Comparison of ENCODE assay signal across 8 mouse cellular contexts in genomic region chr10:91171041-91171440, GRCm38 (mm10). TPM values are rescaled to one million over a fixed set of nuclear protein-coding genes. Genes with fewer than 3 reads are reported as not detected.
A peak's percentile ranks its signal among the peaks of the same experiment; 100 is the strongest.
DNase-seq lines count a peak whose midpoint lies in the region; ATAC-seq and TF ChIP-seq lines count a peak whose summit lies in the region.

No protein-coding gene starts in this region.

- H3K4me1 ChIP-seq in spleen, adult 2 months (ENCODE audit: control insufficient read depth, insufficient read depth, insufficient read length): no peaks in the 10 kb centered on the region; the same call in none of the 2 replicates
- H3K4me1 ChIP-seq in forebrain, embryonic 14.5 days (ENCODE audit: control insufficient read depth, insufficient read depth, low read length): peaks cover 14% of the 10 kb centered on the region; the same call in 1 of the 2 replicates
- peaks cover 25% of the 10 kb centered on the region for H3K4me1 ChIP-seq in limb, embryonic 15.5 days
- H3K4me1 ChIP-seq in neural tube, embryonic 15.5 days: peaks cover 34% of the 10 kb centered on the region

- H3K4me2 ChIP-seq in forebrain, embryonic 14.5 days (ENCODE audit: low read length): peak overlapping the region; percentile 65
- peak overlapping the region; percentile 49 for H3K4me2 ChIP-seq in limb, embryonic 15.5 days
- H3K4me2 ChIP-seq in neural tube, embryonic 15.5 days: peak overlapping the region; percentile 65

- peak overlapping the region; percentile 90 for H3K4me3 ChIP-seq in gastrocnemius, adult 2 months
- H3K4me3 ChIP-seq in spleen, adult 2 months (ENCODE audit: extremely low read depth, insufficient read depth, insufficient read length): peak overlapping the region; percentile 98
- peak overlapping the region; percentile 98 for H3K4me3 ChIP-seq in forebrain, embryonic 14.5 days (ENCODE audit: low read depth, low read length)
- H3K4me3 ChIP-seq in limb, embryonic 15.5 days: peak overlapping the region; percentile 92
- peak overlapping the region; percentile 96 for H3K4me3 ChIP-seq in neural tube, embryonic 15.5 days (replicated peaks)

- WGBS in spleen, adult 2 months: under 1% methylated on average over 58 of the region's 59 CpGs
- WGBS in forebrain, embryonic 14.5 days: under 1% methylated on average over 58 of the region's 59 CpGs
- under 1% methylated on average over 58 of the region's 59 CpGs for WGBS in limb, embryonic 15.5 days
- under 1% methylated on average over 40 of the region's 59 CpGs for WGBS in neural tube, embryonic 15.5 days

- H3K9ac ChIP-seq in forebrain, embryonic 14.5 days (ENCODE audit: low read length): peak overlapping the region; percentile 99
- H3K9ac ChIP-seq in limb, embryonic 15.5 days: peak overlapping the region; percentile 100
- H3K9ac ChIP-seq in neural tube, embryonic 15.5 days (replicated peaks): peak overlapping the region; percentile 98

- intact Hi-C loops in gastrocnemius, adult 2 months (cut with DNase I): loop anchor here (1.0 kb wide), 1 partner anchor 10 kb away; the partner anchor contains the start of gene Tmpo

- no peak for TF ChIP-seq POLR2A in spleen, adult 2 months (IDR thresholded peaks at IDR 0.05; ENCODE audit: low read depth, low read length)

- peak; percentile 69 for ATAC-seq in forebrain, embryonic 14.5 days
- ATAC-seq in limb, embryonic 15.5 days (ENCODE audit: insufficient number of reproducible peaks, low FRiP score, low TSS enrichment, low read depth): peak; percentile 32; the same call in 1 of the 2 replicates
- ATAC-seq in neural tube, embryonic 15.5 days (ENCODE audit: low FRiP score): peak; percentile 73

- no peak for TF ChIP-seq CTCF in gastrocnemius, adult 2 months (IDR thresholded peaks at IDR 0.05)
- TF ChIP-seq CTCF in spleen, adult 2 months (IDR thresholded peaks at IDR 0.05; ENCODE audit: extremely low read depth, insufficient read depth, insufficient read length, insufficient replicate concordance): no peak

- no peaks in the 10 kb centered on the region for H3K36me3 ChIP-seq in spleen, adult 2 months (ENCODE audit: control insufficient read depth, insufficient read depth, low read length)
- H3K36me3 ChIP-seq in forebrain, embryonic 14.5 days (ENCODE audit: control insufficient read depth, insufficient read depth, low read length): no peaks in the 10 kb centered on the region; the same call in 1 of the 2 replicates
- no peaks in the 10 kb centered on the region for H3K36me3 ChIP-seq in limb, embryonic 15.5 days
- H3K36me3 ChIP-seq in neural tube, embryonic 15.5 days: no peaks in the 10 kb centered on the region

- peak overlapping the region; percentile 96 for H3K27ac ChIP-seq in gastrocnemius, adult 2 months
- peak overlapping the region; percentile 98 for H3K27ac ChIP-seq in spleen, adult 2 months (ENCODE audit: insufficient read depth, low read length)
- peak overlapping the region; percentile 100 for H3K27ac ChIP-seq in forebrain, embryonic 14.5 days (ENCODE audit: low read depth, low read length)
- H3K27ac ChIP-seq in limb, embryonic 15.5 days: peak overlapping the region; percentile 99
- H3K27ac ChIP-seq in neural tube, embryonic 15.5 days (replicated peaks): peak overlapping the region; percentile 99

- no peaks in the 10 kb centered on the region for H3K27me3 ChIP-seq in spleen, adult 2 months (ENCODE audit: control insufficient read depth, insufficient read depth, low read length)
- no peaks in the 10 kb centered on the region for H3K27me3 ChIP-seq in forebrain, embryonic 14.5 days (replicated peaks; ENCODE audit: control insufficient read depth, insufficient read depth, low read length)
- H3K27me3 ChIP-seq in limb, embryonic 15.5 days: no peaks in the 10 kb centered on the region
- no peaks in the 10 kb centered on the region for H3K27me3 ChIP-seq in neural tube, embryonic 15.5 days (replicated peaks)

- no peaks in the 10 kb centered on the region for H3K9me3 ChIP-seq in forebrain, embryonic 14.5 days (replicated peaks; ENCODE audit: control insufficient read depth, low read length)
- H3K9me3 ChIP-seq in limb, embryonic 15.5 days: no peaks in the 10 kb centered on the region
- H3K9me3 ChIP-seq in neural tube, embryonic 15.5 days (replicated peaks): no peaks in the 10 kb centered on the region

- peak; percentile 70 for DNase-seq in gastrocnemius, adult 2 months
- DNase-seq in gastrocnemius, postnatal 25 days: no peak
- DNase-seq in spleen, adult 2 months (ENCODE audit: low read depth in 1 of 2, low spot score in 2 of 2): peak in 1 of 2 experiments; percentile 50
- DNase-seq in spleen, adult 12 weeks (ENCODE audit: low spot score): no peak
- no peak for DNase-seq in forebrain, embryonic 14.5 days (ENCODE audit: low spot score)
- no peak for DNase-seq in layer of hippocampus, postnatal 10 days (ENCODE audit: low spot score in 2 of 2)

RNA-seq across cellular contexts. Expression of gene Tmpo, which starts 10.1 kb away (rescaled TPM):
- total RNA-seq in gastrocnemius, adult 2 months (2021): 10 to 100 TPM; 62.2 to 83.0 TPM
- 10 to 100 TPM; 43.5 to 46.7 TPM for total RNA-seq in gastrocnemius, postnatal 25 days (2021)
- 37.0 and 65.6 TPM in 2 replicates for polyA plus RNA-seq in spleen, adult 2 months (2012; rRNA removed)
- 157 and 165 TPM in 2 replicates for polyA plus RNA-seq in forebrain, embryonic 14.5 days (2014; fragmentation: Nextera tagmentation; extraction: Ambion mirVana)
- 162 and 201 TPM in 2 replicates for polyA plus RNA-seq in limb, embryonic 15.5 days (2015; fragmentation: Nextera tagmentation; extraction: Ambion mirVana)
- polyA plus RNA-seq in neural tube, embryonic 15.5 days (2015; fragmentation: Nextera tagmentation; extraction: Ambion mirVana): 80.0 and 105 TPM in 2 replicates
- 10 to 100 TPM; 45.0 to 53.2 TPM for total RNA-seq in layer of hippocampus, postnatal 10 days (2021)

RNA-seq across cellular contexts. Expression of gene Slc25a3, which starts 47.2 kb away (rescaled TPM):
- total RNA-seq in gastrocnemius, adult 2 months (2021): 1,000 to 10,000 TPM; 1,080 to 1,363 TPM
- total RNA-seq in gastrocnemius, postnatal 25 days (2021): 1,000 to 10,000 TPM; 1,149 to 1,195 TPM
- 173 and 245 TPM in 2 replicates for polyA plus RNA-seq in spleen, adult 2 months (2012; rRNA removed)
- 489 and 493 TPM in 2 replicates for polyA plus RNA-seq in forebrain, embryonic 14.5 days (2014; fragmentation: Nextera tagmentation; extraction: Ambion mirVana)
- polyA plus RNA-seq in limb, embryonic 15.5 days (2015; fragmentation: Nextera tagmentation; extraction: Ambion mirVana): 396 and 431 TPM in 2 replicates
- polyA plus RNA-seq in neural tube, embryonic 15.5 days (2015; fragmentation: Nextera tagmentation; extraction: Ambion mirVana): 595 and 628 TPM in 2 replicates
- total RNA-seq in layer of hippocampus, postnatal 10 days (2021): 100 to 1,000 TPM; 544 to 545 TPM
